Mouse (Mus musculus) C3H10T1/2 (cell line): ENCODE data around the gene Olfr412. TPM values are rescaled to one million over a fixed set of nuclear protein-coding genes. Genes with fewer than 3 reads are reported as not detected.

Source experiments
- polyA plus RNA-seq, 2 experiments: library from polyadenylated mRNA; unstranded; fragments of >200 nt; fragmentation: generic; extraction: Trizol; gene quantifications; one replicate each; pipeline ENCODE4 v1.2.1; 2012; ENCODE audit warnings: missing spikeins in 2 of 2

Gene Olfr412
- not detected for polyA plus RNA-seq

GRCm38 (mm10) chr11:74361769-74362168 is at the start of gene Olfr412:
TSS of gene Olfr412 (plus strand) at chr11:74362069.

DNA sequence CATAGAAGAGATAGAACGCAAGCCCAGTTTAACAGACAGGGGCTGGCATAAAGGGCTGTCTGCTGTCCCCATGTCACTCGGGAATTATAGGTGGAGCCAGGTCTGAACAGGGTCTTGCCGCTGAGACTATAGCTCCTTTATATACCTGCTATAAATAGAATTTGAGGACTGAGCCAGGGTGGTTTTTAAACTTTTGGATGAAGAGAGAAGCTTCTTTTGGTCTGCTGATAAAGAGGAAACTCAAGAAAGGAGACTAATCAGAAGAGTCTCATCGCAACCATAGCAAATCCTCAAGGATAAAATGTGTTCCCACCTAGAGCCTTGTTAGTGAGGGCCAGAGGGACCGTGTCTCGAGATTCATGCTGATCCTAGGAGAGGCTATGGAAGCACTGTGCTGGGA is 23.9 kb upstream of the Olfr412 start, which contains the start of gene Olfr410:
Gene Olfr410 (minus strand): TSS at position 101 of the 400 bp plus-strand sequence.

DNA sequence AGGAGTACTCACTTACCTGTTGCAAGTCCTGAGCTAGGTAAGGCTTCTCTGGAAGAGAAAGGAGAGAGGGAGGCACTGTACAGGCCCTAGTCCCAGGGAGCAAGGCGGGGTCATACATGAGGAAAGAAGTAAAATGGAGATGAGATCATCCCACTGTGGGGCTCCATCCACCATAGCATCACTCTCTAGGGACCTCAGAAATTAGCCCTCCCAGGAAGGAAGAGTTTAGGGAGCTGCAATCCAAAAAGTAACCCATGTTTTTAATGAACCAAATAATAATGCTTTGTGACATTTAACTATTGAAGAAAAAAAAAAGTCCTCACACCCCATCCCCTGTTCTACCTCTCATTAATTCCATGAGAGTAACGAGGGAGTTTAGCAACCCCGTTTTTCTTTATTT is 9.3 kb upstream of the Olfr412 start, which contains the start of gene Olfr411:
Gene Olfr411 (minus strand): TSS at position 101 of the 400 bp plus-strand sequence.

Other genes with a start within 250 kb of the Olfr412 start
- gene Olfr401, start 248.4 kb upstream of the Olfr412 start, polyA plus RNA-seq = not detected
- gene Olfr402, start 208.5 kb upstream of the Olfr412 start, polyA plus RNA-seq = not detected
- gene Olfr403, start 175.8 kb upstream of the Olfr412 start, polyA plus RNA-seq = not detected
- gene Olfr43, start 150.7 kb upstream of the Olfr412 start, polyA plus RNA-seq = not detected
- gene Olfr406, start 102.3 kb upstream of the Olfr412 start, polyA plus RNA-seq = not detected
- not detected for gene Olfr59, start 78.3 kb upstream of the Olfr412 start, polyA plus RNA-seq
- not detected for gene Olfr410, start 24.0 kb upstream of the Olfr412 start, polyA plus RNA-seq
- gene Olfr411, start 9.4 kb upstream of the Olfr412 start, polyA plus RNA-seq = not detected
- 1 to 10 TPM in 1 of 2 experiments, under 1 TPM in 1; 0.48 to 1.3 TPM for gene Rap1gap2, start 248.8 kb downstream of the Olfr412 start, polyA plus RNA-seq